10 mouse cellular contexts compared by ENCODE assay signal in the genomic region with DNA sequence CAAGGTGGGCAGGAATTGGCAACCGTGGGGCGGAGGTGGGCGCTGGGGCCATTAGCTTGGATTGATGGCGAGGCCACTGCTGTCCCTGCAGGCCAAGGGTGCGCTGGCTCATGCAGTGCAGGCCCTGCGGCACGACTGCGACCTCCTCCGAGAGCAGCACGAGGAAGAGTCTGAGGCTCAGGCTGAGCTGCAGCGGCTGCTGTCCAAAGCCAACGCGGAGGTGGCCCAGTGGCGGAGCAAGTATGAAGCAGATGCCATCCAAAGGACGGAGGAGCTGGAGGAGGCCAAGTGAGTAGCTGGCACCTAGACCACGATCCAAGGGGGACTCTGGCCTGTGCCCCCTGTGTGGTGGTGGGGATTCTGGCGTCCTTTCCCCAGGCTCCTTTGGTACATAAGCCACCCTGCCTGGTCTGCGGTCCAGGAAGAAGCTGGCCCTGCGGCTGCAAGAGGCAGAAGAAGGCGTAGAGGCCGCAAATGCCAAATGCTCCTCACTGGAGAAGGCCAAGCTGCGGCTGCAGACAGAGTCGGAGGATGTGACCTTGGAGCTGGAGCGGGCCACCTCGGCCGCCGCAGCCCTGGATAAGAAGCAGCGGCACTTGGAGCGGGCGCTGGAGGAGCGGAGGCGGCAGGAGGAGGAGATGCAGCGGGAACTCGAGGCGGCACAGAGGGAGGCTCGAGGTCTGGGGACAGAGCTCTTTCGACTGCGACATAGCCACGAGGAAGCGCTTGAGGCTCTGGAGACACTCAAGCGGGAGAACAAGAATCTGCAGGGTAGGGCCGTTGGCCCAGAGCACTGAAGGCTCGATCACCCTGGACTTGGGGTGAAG. TPM values are rescaled to one million over a fixed set of nuclear protein-coding genes. Genes with fewer than 3 reads are reported as not detected.
DNase-seq lines count a peak whose midpoint lies in the region; ATAC-seq and TF ChIP-seq lines count a peak whose summit lies in the region.
"Had no signal": no experiment of that assay in that cellular context is flagged by ENCODE, and none has a peak within 500 bp of the region (broad histone marks: within the 10 kb centered on the region; RNA-seq: fewer than 3 reads in every experiment).

No protein-coding gene starts in this region.

- no peak overlapping the region; the same call in 1 of the 2 replicates for H3K27ac ChIP-seq in heart, embryonic 13.5 days (replicated peaks)
- no peak overlapping the region for H3K27ac ChIP-seq in heart, embryonic 11.5 days (ENCODE audit: low read depth, low read length)
- H3K27ac ChIP-seq in thymus, adult 2 months (ENCODE audit: control insufficient read depth, insufficient read depth, low read length): no peak overlapping the region
- no peak overlapping the region for H3K27ac ChIP-seq in limb, embryonic 10.5 days

- H3K4me2 ChIP-seq in heart, embryonic 13.5 days: no peak overlapping the region
- no peak overlapping the region; the same call in 1 of the 2 replicates for H3K4me2 ChIP-seq in heart, embryonic 11.5 days

- no peak overlapping the region for H3K4me3 ChIP-seq in heart, embryonic 13.5 days
- no peak overlapping the region for H3K4me3 ChIP-seq in heart, embryonic 11.5 days (ENCODE audit: low read depth, low read length)
- no peak overlapping the region for H3K4me3 ChIP-seq in thymus, adult 2 months (ENCODE audit: control insufficient read depth, insufficient read depth, low read length)
- H3K4me3 ChIP-seq in limb, embryonic 10.5 days: peak overlapping the region; percentile 31

- ATAC-seq in heart, embryonic 13.5 days (ENCODE audit: extremely low read depth, insufficient number of reproducible peaks, low FRiP score, low TSS enrichment): no peak
- no peak for ATAC-seq in heart, embryonic 11.5 days (replicated peaks; ENCODE audit: insufficient number of reproducible peaks, low FRiP score, low TSS enrichment)

- intact Hi-C loops in gastrocnemius, postnatal 14 days (cut with DNase I; ENCODE audit: low total_unique reads): no loop called here

- H3K9ac ChIP-seq in heart, embryonic 13.5 days: peak overlapping the region; percentile 33; the same call in 1 of the 2 replicates
- H3K9ac ChIP-seq in heart, embryonic 11.5 days (ENCODE audit: low read depth, low read length): no peak overlapping the region

- H3K36me3 ChIP-seq in heart, embryonic 13.5 days: peaks cover 99% of the 10 kb centered on the region
- H3K36me3 ChIP-seq in heart, embryonic 11.5 days (ENCODE audit: control insufficient read depth, insufficient read depth, low read length): peaks cover 42% of the 10 kb centered on the region
- H3K36me3 ChIP-seq in thymus, adult 2 months (ENCODE audit: control insufficient read depth, insufficient read depth, low read length): peaks cover 23% of the 10 kb centered on the region; the same call in 1 of the 2 replicates
- H3K36me3 ChIP-seq in limb, embryonic 10.5 days: peaks cover 51% of the 10 kb centered on the region

- peak; percentile 55 for DNase-seq in thymus, postnatal 4 days
- no peak for DNase-seq in thymus, adult 2 months
- DNase-seq in limb, embryonic 10.5 days (ENCODE audit: low spot score): peak; percentile 61
- DNase-seq in spleen, adult 12 weeks (ENCODE audit: low spot score): no peak
- DNase-seq in gastrocnemius, postnatal 14 days: no peak
- no peak for DNase-seq in heart, adult 9 months (ENCODE audit: low spot score in 2 of 2)

- peaks cover 70% of the 10 kb centered on the region for H3K27me3 ChIP-seq in heart, embryonic 13.5 days (replicated peaks)
- peaks cover 66% of the 10 kb centered on the region for H3K27me3 ChIP-seq in heart, embryonic 11.5 days (ENCODE audit: control insufficient read depth, insufficient read depth, low read length)
- no peaks in the 10 kb centered on the region; the same call in 1 of the 2 replicates for H3K27me3 ChIP-seq in thymus, adult 2 months (ENCODE audit: control insufficient read depth, insufficient read depth, low read length)
- peaks cover 90% of the 10 kb centered on the region for H3K27me3 ChIP-seq in limb, embryonic 10.5 days (ENCODE audit: low read depth, poor library complexity, severe bottlenecking)

- peaks cover 34% of the 10 kb centered on the region for H3K4me1 ChIP-seq in heart, embryonic 13.5 days
- H3K4me1 ChIP-seq in heart, embryonic 11.5 days (ENCODE audit: control insufficient read depth, insufficient read depth, low read length): peaks cover 27% of the 10 kb centered on the region
- H3K4me1 ChIP-seq in thymus, adult 2 months (replicated peaks; ENCODE audit: control insufficient read depth, insufficient read depth, low read length): peaks cover 5% of the 10 kb centered on the region
- H3K4me1 ChIP-seq in limb, embryonic 10.5 days: peaks cover 31% of the 10 kb centered on the region

- no peak for TF ChIP-seq POLR2A in thymus, adult 2 months (IDR thresholded peaks at IDR 0.05; ENCODE audit: control insufficient read depth, extremely low read depth, insufficient read depth, low read length, poor library complexity)

- no peaks in the 10 kb centered on the region for H3K9me3 ChIP-seq in heart, embryonic 13.5 days
- H3K9me3 ChIP-seq in heart, embryonic 11.5 days (replicated peaks; ENCODE audit: control insufficient read depth, low read length): no peaks in the 10 kb centered on the region
- H3K9me3 ChIP-seq in limb, embryonic 10.5 days (replicated peaks): no peaks in the 10 kb centered on the region

- TF ChIP-seq CTCF in thymus, adult 2 months (IDR thresholded peaks at IDR 0.05; ENCODE audit: borderline replicate concordance, control insufficient read depth, extremely low read depth, insufficient read depth, low read length, poor library complexity): no peak

- WGBS in heart, embryonic 13.5 days: 29% methylated on average over 43 of the region's 43 CpGs
- WGBS in heart, embryonic 11.5 days (ENCODE audit: insufficient replicate concordance): 20% methylated on average over 43 of the region's 43 CpGs
- 59% methylated on average over 43 of the region's 43 CpGs for WGBS in thymus, adult 2 months
- 13% methylated on average over 43 of the region's 43 CpGs for WGBS in limb, embryonic 10.5 days

RNA-seq across cellular contexts. Expression of a gene that starts 19.8 kb away (rescaled TPM):
- 17.7 and 21.2 TPM in 2 replicates for polyA plus RNA-seq in heart, embryonic 13.5 days (2015; fragmentation: Nextera tagmentation; extraction: Ambion mirVana)
- 13.0 and 13.6 TPM in 2 replicates for polyA plus RNA-seq in heart, embryonic 11.5 days (2014; fragmentation: Nextera tagmentation; extraction: Ambion mirVana)
- 0.09 and 1.0 TPM in 2 replicates for polyA plus RNA-seq in thymus, adult 2 months (2012; rRNA removed)
- 0.36 and 0.63 TPM in 2 replicates for polyA plus RNA-seq in limb, embryonic 10.5 days (2016; fragmentation: Nextera tagmentation; extraction: Ambion mirVana)
- 1 to 10 TPM; 1.4 to 2.0 TPM for total RNA-seq in gastrocnemius, postnatal 14 days (2021)
- total RNA-seq: neutrophil, adult 5-6 weeks had no signal
- polyA plus RNA-seq: urinary bladder, adult 2 months had no signal

RNA-seq across cellular contexts. Expression of a gene that starts 38.2 kb away (rescaled TPM):
- 24.2 and 25.6 TPM in 2 replicates for polyA plus RNA-seq in heart, embryonic 13.5 days (2015; fragmentation: Nextera tagmentation; extraction: Ambion mirVana)
- polyA plus RNA-seq in heart, embryonic 11.5 days (2014; fragmentation: Nextera tagmentation; extraction: Ambion mirVana): 21.4 and 23.6 TPM in 2 replicates
- 20.6 and 23.2 TPM in 2 replicates for polyA plus RNA-seq in thymus, adult 2 months (2012; rRNA removed)
- polyA plus RNA-seq in limb, embryonic 10.5 days (2016; fragmentation: Nextera tagmentation; extraction: Ambion mirVana): 24.3 and 25.1 TPM in 2 replicates
- total RNA-seq in gastrocnemius, postnatal 14 days (2021): 1 to 10 TPM; 7.4 to 8.3 TPM

Comparison
In these comparisons a context has a peak if more than half of its experiments do, and no peak if none do; other contexts are left out.
1. DNase-seq: peak in thymus, postnatal 4 days (single experiment) and limb, embryonic 10.5 days (single experiment); none in thymus, adult 2 months (single experiment), spleen, adult 12 weeks (single experiment), gastrocnemius, postnatal 14 days (single experiment) and heart, adult 9 months (0 of 2).